Mouse (Mus musculus) cortical plate, adult 2 months (tissue): ENCODE measurements at regions not wholly inside any gene's neighbourhood (a gene's known extent, or its start where the extent isn't known, plus 50 kb on each side); places are given as distances from the start of the nearest gene placed in this dataset.

ENCODE experiments used
- CTCF ChIP-seq: fragments of 200-500 bp; IDR thresholded peaks from 2 replicates; pipeline ENCODE4 v1.5.1; 2011; ENCODE audit warnings: mild to moderate bottlenecking, control low read depth, low read length; ENCODE audit not compliant: insufficient read depth; ENCODE audit errors: extremely low read depth
- POLR2A ChIP-seq: fragments of 200-500 bp; IDR thresholded peaks from 2 replicates; pipeline ENCODE4 v1.6.1; 2011; ENCODE audit warnings: mild to moderate bottlenecking, low read length, control low read depth; ENCODE audit not compliant: insufficient read depth; ENCODE audit errors: extremely low read depth

DNA sequence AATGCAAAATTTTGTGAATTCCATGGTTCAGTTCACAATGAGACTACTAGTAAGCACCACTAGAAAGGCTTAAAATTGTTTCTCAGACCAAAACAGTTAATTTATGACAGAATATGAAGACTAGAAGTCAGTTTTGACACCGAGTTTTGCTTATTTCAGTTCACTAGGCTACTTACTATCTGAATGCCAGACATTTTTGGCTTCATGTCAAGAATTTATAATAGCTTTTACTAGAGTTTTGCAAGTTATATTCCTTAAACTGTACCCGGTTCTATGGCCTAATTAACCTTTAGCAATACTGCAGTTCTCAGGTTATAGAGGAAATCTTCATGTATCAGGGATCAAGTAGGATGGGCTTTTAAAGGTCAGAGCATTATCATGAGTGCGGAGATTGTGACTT is 54.6 kb upstream of the Dock10 start:
- TF ChIP-seq CTCF, result no peak
- no peak for TF ChIP-seq POLR2A
